Mouse (Mus musculus) lung, embryonic 15.5 days (tissue): ENCODE measurements around the gene Znrf3. TPM values are rescaled to one million over a fixed set of nuclear protein-coding genes. Genes with fewer than 3 reads are reported as not detected.

Experiments used
- ATAC-seq: fragments of 200-750 bp; cut with Nextera tagmentation; 2 replicates; pipeline ENCODE4 v1.8.0; 2017; ENCODE audit warnings: moderate number of reproducible peaks, borderline replicate concordance; ENCODE audit not compliant: low FRiP score, low TSS enrichment; ENCODE audit errors: extremely low read depth
- H3K27ac ChIP-seq: fragments of 300-500 bp; sonication (generic); 2 replicates; pipeline ENCODE4 v1.5.1; 2015; ENCODE audit warnings: moderate library complexity, mild to moderate bottlenecking, inconsistent platforms
- H3K27me3 ChIP-seq: fragments of 300-500 bp; sonication (generic); 2 replicates; pipeline ENCODE4 v1.6.1; 2015; ENCODE audit warnings: inconsistent platforms
- H3K36me3 ChIP-seq: fragments of 300-500 bp; sonication (generic); 2 replicates; pipeline ENCODE4 v1.6.1; 2015; ENCODE audit warnings: inconsistent platforms
- H3K4me1 ChIP-seq: fragments of 300-500 bp; sonication (generic); 2 replicates; pipeline ENCODE4 v1.6.1; 2015; ENCODE audit warnings: inconsistent platforms
- H3K4me2 ChIP-seq: fragments of 300-500 bp; sonication (generic); 2 replicates; pipeline ENCODE4 v1.6.1; 2015; ENCODE audit warnings: inconsistent platforms, mild to moderate bottlenecking, moderate library complexity
- H3K4me3 ChIP-seq: fragments of 300-500 bp; sonication (generic); 2 replicates; pipeline ENCODE4 v1.5.1; 2015; ENCODE audit warnings: mild to moderate bottlenecking, inconsistent platforms
- H3K9ac ChIP-seq: fragments of 300-500 bp; sonication (generic); 2 replicates; pipeline ENCODE4 v1.6.1; 2015; ENCODE audit warnings: inconsistent platforms
- H3K9me3 ChIP-seq: fragments of 300-500 bp; sonication (generic); 2 replicates; pipeline ENCODE4 v1.6.1; 2016; ENCODE audit warnings: inconsistent platforms
- WGBS: fragments of 180-500 bp; shearing (Covaris S2); methylation state at CpG from one replicate; pipeline ENCODE4 v1.1.7; 2015; 5-methylcytosine and 5-hydroxymethylcytosine counted together
- polyA plus RNA-seq: library from polyadenylated mRNA; unstranded; fragments of >200 nt; fragmentation: Nextera tagmentation; extraction: Ambion mirVana; gene quantifications from 2 replicates; pipeline ENCODE4 v1.2.1, GENCODE M21; 2015

Znrf3 gene
- polyA plus RNA-seq, 1 experiment from 2014 or later, result 15.8 TPM

- ATAC-seq, result no peak
- H3K4me1 ChIP-seq, result no peaks in the 10 kb centered on the region
- no peaks in the 10 kb centered on the region for H3K27me3 ChIP-seq
- H3K36me3 ChIP-seq, result no peaks in the 10 kb centered on the region
- no peak overlapping the region for H3K9ac ChIP-seq
- H3K4me3 ChIP-seq, result no peak overlapping the region
- H3K4me2 ChIP-seq, result no peak overlapping the region
- 6% methylated on average over 5 of the region's 5 CpGs for WGBS
- H3K27ac ChIP-seq, result no peak overlapping the region
- H3K9me3 ChIP-seq, result no peaks in the 10 kb centered on the region
These were observed 29.5 kb upstream of the Znrf3 start for GRCm38 (mm10) chr11:5474130-5474529.

GRCm38 (mm10) chr11:5470055-5470454 is 25.4 kb upstream of the Znrf3 start:
- peak; percentile 64; the same call in 1 of the 2 replicates for ATAC-seq
- Histone ChIP-seq H3K4me2 (no peak overlapping the region), H3K9ac (no peak overlapping the region), H3K27me3 (no peaks in the 10 kb centered on the region), H3K4me1 (0 out of 2 replicates have a peak, but pooled peaks cover 3% of the 10 kb centered on the region), H3K27ac (no peak overlapping the region), H3K9me3 (no peaks in the 10 kb centered on the region), H3K4me3 (no peak overlapping the region), H3K36me3 (no peaks in the 10 kb centered on the region)
- WGBS, result 49% methylated on average over 3 of the region's 3 CpGs

- WGBS, result 86% methylated on average over 3 of the region's 3 CpGs
- Histone ChIP-seq H3K9ac (no peak overlapping the region), H3K27me3 (no peaks in the 10 kb centered on the region), H3K27ac (no peak overlapping the region), H3K36me3 (no peaks in the 10 kb centered on the region), H3K9me3 (no peaks in the 10 kb centered on the region), H3K4me1 (0 out of 2 replicates have a peak, but pooled peaks cover 3% of the 10 kb centered on the region), H3K4me2 (no peak overlapping the region), H3K4me3 (no peak overlapping the region)
- ATAC-seq, result no peak
These were observed 24.4 kb upstream of the Znrf3 start for GRCm38 (mm10) chr11:5469084-5469483.

GRCm38 (mm10) chr11:5468471-5468870 is 23.8 kb upstream of the Znrf3 start:
- Histone ChIP-seq H3K9ac (no peak overlapping the region), H3K9me3 (no peaks in the 10 kb centered on the region), H3K4me2 (no peak overlapping the region), H3K4me1 (0 out of 2 replicates have a peak, but pooled peaks cover 3% of the 10 kb centered on the region), H3K27ac (no peak overlapping the region), H3K36me3 (no peaks in the 10 kb centered on the region), H3K27me3 (no peaks in the 10 kb centered on the region), H3K4me3 (no peak overlapping the region)
- no peak for ATAC-seq
- WGBS, result 53% methylated on average over 2 of the region's 2 CpGs

GRCm38 (mm10) chr11:5451923-5452322 is 7.3 kb upstream of the Znrf3 start:
- Histone ChIP-seq H3K4me2 (no peak overlapping the region), H3K9me3 (no peaks in the 10 kb centered on the region), H3K27me3 (no peaks in the 10 kb centered on the region), H3K36me3 (no peaks in the 10 kb centered on the region), H3K4me1 (no peaks in the 10 kb centered on the region), H3K9ac (no peak overlapping the region), H3K27ac (no peak overlapping the region), H3K4me3 (no peak overlapping the region)
- WGBS, result 16% methylated on average over 6 of the region's 6 CpGs
- no peak for ATAC-seq

- 64% methylated on average over 4 of the region's 4 CpGs for WGBS
- no peak overlapping the region for H3K4me3 ChIP-seq
- no peaks in the 10 kb centered on the region for H3K27me3 ChIP-seq
- no peak overlapping the region for H3K27ac ChIP-seq
- H3K9me3 ChIP-seq, result no peaks in the 10 kb centered on the region
- no peak overlapping the region for H3K4me2 ChIP-seq
- no peak overlapping the region for H3K9ac ChIP-seq
- no peak for ATAC-seq
- no peaks in the 10 kb centered on the region for H3K36me3 ChIP-seq
- H3K4me1 ChIP-seq, result no peaks in the 10 kb centered on the region
These were observed 6.7 kb upstream of the Znrf3 start for GRCm38 (mm10) chr11:5451341-5451740.

GRCm38 (mm10) chr11:5450701-5451100 is 6.1 kb upstream of the Znrf3 start:
- H3K4me2 ChIP-seq, result no peak overlapping the region
- peaks cover 3% of the 10 kb centered on the region for H3K4me1 ChIP-seq
- H3K4me3 ChIP-seq, result no peak overlapping the region
- no peak for ATAC-seq
- no peak overlapping the region for H3K9ac ChIP-seq
- no peaks in the 10 kb centered on the region for H3K27me3 ChIP-seq
- H3K36me3 ChIP-seq, result no peaks in the 10 kb centered on the region
- WGBS, result 73% methylated on average over 4 of the region's 4 CpGs
- no peak overlapping the region for H3K27ac ChIP-seq
- no peaks in the 10 kb centered on the region for H3K9me3 ChIP-seq

- peak overlapping the region; percentile 93 for H3K4me3 ChIP-seq
- peak overlapping the region; percentile 56 for H3K9ac ChIP-seq
- 10% methylated on average over 11 of the region's 11 CpGs for WGBS
These were observed 856 bp upstream of the Znrf3 start for GRCm38 (mm10) chr11:5445452-5445953.

GRCm38 (mm10) chr11:5444234-5444598 is 431 bp downstream of the Znrf3 start:
- no peaks in the 10 kb centered on the region for H3K36me3 ChIP-seq
- ATAC-seq, result peak; percentile 46
- H3K9me3 ChIP-seq, result no peaks in the 10 kb centered on the region
- peak overlapping the region; percentile 93 for H3K4me3 ChIP-seq
- no peaks in the 10 kb centered on the region for H3K27me3 ChIP-seq
- H3K4me2 ChIP-seq, result peak overlapping the region; percentile 89
- WGBS, result under 1% methylated on average over 25 of the region's 57 CpGs
- H3K27ac ChIP-seq, result peak overlapping the region; percentile 87
- peak overlapping the region; percentile 86 for H3K9ac ChIP-seq
- peaks cover 44% of the 10 kb centered on the region for H3K4me1 ChIP-seq

More at GRCm38 (mm10) chr11:5445452-5445953, 856 bp upstream of the Znrf3 start:
- Histone ChIP-seq H3K27ac (peak overlapping the region; percentile 46), H3K9me3 (no peaks in the 10 kb centered on the region), H3K4me2 (peak overlapping the region; percentile 89), H3K4me1 (peaks cover 37% of the 10 kb centered on the region), H3K36me3 (no peaks in the 10 kb centered on the region), H3K27me3 (no peaks in the 10 kb centered on the region)
- peak; percentile 9; the same call in 1 of the 2 replicates for ATAC-seq

- H3K4me1 ChIP-seq, result peaks cover 46% of the 10 kb centered on the region
- H3K36me3 ChIP-seq, result no peaks in the 10 kb centered on the region
- H3K27me3 ChIP-seq, result no peaks in the 10 kb centered on the region
- ATAC-seq, result no peak
- H3K9ac ChIP-seq, result peak overlapping the region; percentile 86
- H3K27ac ChIP-seq, result peak overlapping the region; percentile 87
- peak overlapping the region; percentile 89 for H3K4me2 ChIP-seq
- H3K9me3 ChIP-seq, result no peaks in the 10 kb centered on the region
- WGBS, result 1% methylated on average over 38 of the region's 38 CpGs
- peak overlapping the region; percentile 93 for H3K4me3 ChIP-seq
These were observed 975 bp downstream of the Znrf3 start for GRCm38 (mm10) chr11:5443511-5444233.

- Histone ChIP-seq H3K4me3 (peak overlapping the region; percentile 93), H3K27me3 (no peaks in the 10 kb centered on the region), H3K4me2 (peak overlapping the region; percentile 89), H3K27ac (peak overlapping the region; percentile 87), H3K9ac (peak overlapping the region; percentile 86), H3K4me1 (peaks cover 56% of the 10 kb centered on the region), H3K36me3 (no peaks in the 10 kb centered on the region), H3K9me3 (no peaks in the 10 kb centered on the region)
- 18% methylated on average over 3 of the region's 3 CpGs for whole genome bisulfite sequencing
- no peak for ATAC-seq
These were observed 2.0 kb downstream of the Znrf3 start for GRCm38 (mm10) chr11:5442590-5443021.

- peak overlapping the region; percentile 67 for H3K27ac ChIP-seq
- peaks cover 68% of the 10 kb centered on the region for H3K4me1 ChIP-seq
- no peaks in the 10 kb centered on the region for H3K9me3 ChIP-seq
- no peak overlapping the region for H3K4me3 ChIP-seq
- no peak overlapping the region for H3K9ac ChIP-seq
- H3K4me2 ChIP-seq, result peak overlapping the region; percentile 3; the same call in 1 of the 2 replicates
- H3K36me3 ChIP-seq, result no peaks in the 10 kb centered on the region
- H3K27me3 ChIP-seq, result no peaks in the 10 kb centered on the region
- ATAC-seq, result 0 out of 2 replicates have a peak, but pooled peaks have one; percentile 19
- WGBS, result 48% methylated on average over 2 of the region's 2 CpGs
These were observed 7.0 kb downstream of the Znrf3 start for GRCm38 (mm10) chr11:5437646-5438045.
